Mouse (Mus musculus): ENCODE measurements at regions not wholly inside any gene's neighbourhood (a gene's known extent, or its start where the extent isn't known, plus 50 kb on each side); places are given as distances from the start of the nearest gene placed in this dataset.

GRCm38 (mm10) chrX:82741478-82741877, 207.2 kb upstream of the Dmd start:
- no peak for DNase-seq (ENCODE audit: low spot score in 2 of 2)

GRCm38 (mm10) chrX:82764204-82764603, 184.5 kb upstream of the Dmd start:
- DNase-seq (ENCODE audit: low spot score in 2 of 2): no peak

GRCm38 (mm10) chrX:82809171-82809570, 139.5 kb upstream of the Dmd start:
- DNase-seq (ENCODE audit: low spot score in 2 of 2): no peak

GRCm38 (mm10) chrX:82814618-82815017, 134.1 kb upstream of the Dmd start:
- peak; percentile 24 to 27 for DNase-seq (ENCODE audit: low spot score in 2 of 2)

- DNase-seq (ENCODE audit: low spot score in 2 of 2): peak; percentile 27
Measured at GRCm38 (mm10) chrX:82817045-82817444, 131.6 kb upstream of the Dmd start.

GRCm38 (mm10) chrX:82823606-82824005, 125.1 kb upstream of the Dmd start:
- DNase-seq (ENCODE audit: low spot score in 2 of 2): no peak

GRCm38 (mm10) chrX:82866116-82866515, 82.6 kb upstream of the Dmd start:
- no peak for DNase-seq (ENCODE audit: low spot score in 2 of 2)
